Mouse (Mus musculus): ENCODE measurements at regions not wholly inside any gene's neighbourhood (a gene's known extent, or its start where the extent isn't known, plus 50 kb on each side); places are given as distances from the start of the nearest gene placed in this dataset.
A peak's percentile ranks its signal among the peaks of the same experiment; 100 is the strongest.

DNA sequence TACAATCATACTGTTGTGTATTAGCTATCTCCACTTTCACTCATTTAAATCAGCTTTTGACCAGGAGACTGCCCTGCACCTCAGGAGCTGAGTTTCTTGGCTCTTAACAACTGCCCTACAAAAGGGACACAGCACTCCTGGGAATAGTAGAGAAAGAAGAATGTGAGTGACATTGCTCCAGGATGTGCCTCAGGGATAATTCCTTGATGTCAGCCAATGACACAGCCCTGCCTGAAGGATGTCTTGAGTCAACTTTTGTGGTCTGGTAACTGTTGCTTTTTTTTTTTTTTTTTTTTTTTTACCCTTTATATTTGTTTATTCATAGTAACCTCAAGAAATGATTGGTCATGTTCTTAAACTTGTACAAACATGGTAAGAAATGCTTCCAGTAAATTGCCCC is 415.5 kb downstream of the Hdgfl1 start:
- no peaks in the 10 kb centered on the region for H3K36me3 ChIP-seq (ENCODE audit: insufficient read depth, low read length)
- H3K4me3 ChIP-seq (ENCODE audit: low read length): no peak overlapping the region
- no peaks in the 10 kb centered on the region for H3K4me1 ChIP-seq (ENCODE audit: insufficient read depth, low read length)
- H3K4me2 ChIP-seq (ENCODE audit: low read depth, low read length): no peak overlapping the region
- no peaks in the 10 kb centered on the region for H3K27me3 ChIP-seq (ENCODE audit: insufficient read depth, low read length)
- no peak overlapping the region for H3K27ac ChIP-seq
- H3K9me3 ChIP-seq (ENCODE audit: low read length): no peaks in the 10 kb centered on the region
- DNase-seq (ENCODE audit: low spot score) (no peak), ATAC-seq (no peak)
- H3K9ac ChIP-seq (replicated peaks; ENCODE audit: low read length): no peak overlapping the region
- TF ChIP-seq CTCF (IDR thresholded peaks at IDR 0.05; ENCODE audit: low read depth): no peak

DNA sequence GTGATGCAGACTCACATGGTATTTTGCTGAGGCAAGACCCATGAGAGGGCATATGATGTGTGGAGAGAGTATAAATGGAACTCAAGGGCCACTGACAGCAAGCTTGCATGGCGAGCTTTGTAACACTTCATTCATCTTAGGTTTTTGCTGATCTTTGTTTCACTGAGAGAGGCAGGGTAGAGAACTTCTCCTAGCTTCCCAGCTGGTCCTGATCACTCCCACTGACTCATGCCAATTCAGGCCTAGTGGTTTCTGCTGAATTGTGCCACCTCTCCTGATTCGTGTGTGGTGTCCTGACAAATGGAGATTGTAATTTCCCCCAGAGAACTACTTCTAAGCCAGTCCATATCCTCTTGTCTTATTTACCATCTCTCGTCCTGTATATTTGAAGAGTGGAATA is 419.5 kb downstream of the Hdgfl1 start:
- no peak overlapping the region for H3K9ac ChIP-seq (replicated peaks; ENCODE audit: low read length)
- no peaks in the 10 kb centered on the region for H3K9me3 ChIP-seq (ENCODE audit: low read length)
- DNase-seq (ENCODE audit: low spot score): no peak
- H3K36me3 ChIP-seq (ENCODE audit: insufficient read depth, low read length): no peaks in the 10 kb centered on the region
- 85% methylated on average over 3 of the region's 3 CpGs for WGBS
- H3K4me2 ChIP-seq (ENCODE audit: low read depth, low read length): no peak overlapping the region
- no peak overlapping the region for H3K27ac ChIP-seq
- H3K4me1 ChIP-seq (ENCODE audit: insufficient read depth, low read length): no peaks in the 10 kb centered on the region
- ATAC-seq: no peak
- no peak overlapping the region for H3K4me3 ChIP-seq (ENCODE audit: low read length)
- H3K27me3 ChIP-seq (ENCODE audit: insufficient read depth, low read length): no peaks in the 10 kb centered on the region
- TF ChIP-seq CTCF (IDR thresholded peaks at IDR 0.05; ENCODE audit: low read depth): no peak

DNA sequence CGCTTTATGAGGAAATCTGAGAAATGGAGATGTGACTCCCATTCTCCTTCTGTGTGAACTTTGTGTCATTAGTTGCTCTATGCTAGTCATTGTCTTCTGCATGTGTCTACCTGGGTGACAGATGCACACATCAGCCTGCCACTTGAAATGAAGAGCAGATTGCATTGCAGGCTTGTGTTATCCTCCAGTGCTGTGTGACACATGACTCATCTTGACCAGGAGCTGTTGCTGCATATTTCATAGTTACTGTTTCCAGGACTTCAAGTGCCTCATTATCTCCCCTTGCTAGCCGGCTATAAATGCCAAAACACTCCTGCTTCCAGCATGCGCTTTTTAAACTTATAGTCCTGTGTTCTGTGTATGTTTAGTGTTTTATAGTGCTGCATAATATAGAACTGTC is 431.2 kb downstream of the Hdgfl1 start:
- Histone ChIP-seq H3K27me3 (ENCODE audit: insufficient read depth, low read length) (no peaks in the 10 kb centered on the region), H3K36me3 (ENCODE audit: insufficient read depth, low read length) (no peaks in the 10 kb centered on the region), H3K27ac (no peak overlapping the region), H3K4me2 (ENCODE audit: low read depth, low read length) (no peak overlapping the region), H3K9me3 (ENCODE audit: low read length) (no peaks in the 10 kb centered on the region), H3K9ac (replicated peaks; ENCODE audit: low read length) (no peak overlapping the region), H3K4me3 (ENCODE audit: low read length) (no peak overlapping the region), H3K4me1 (ENCODE audit: insufficient read depth, low read length) (no peaks in the 10 kb centered on the region)
- 77% methylated on average over 3 of the region's 3 CpGs for WGBS
- no peak for TF ChIP-seq CTCF (IDR thresholded peaks at IDR 0.05; ENCODE audit: low read depth)
- DNase-seq (ENCODE audit: low spot score) (no peak), ATAC-seq (no peak)

DNA sequence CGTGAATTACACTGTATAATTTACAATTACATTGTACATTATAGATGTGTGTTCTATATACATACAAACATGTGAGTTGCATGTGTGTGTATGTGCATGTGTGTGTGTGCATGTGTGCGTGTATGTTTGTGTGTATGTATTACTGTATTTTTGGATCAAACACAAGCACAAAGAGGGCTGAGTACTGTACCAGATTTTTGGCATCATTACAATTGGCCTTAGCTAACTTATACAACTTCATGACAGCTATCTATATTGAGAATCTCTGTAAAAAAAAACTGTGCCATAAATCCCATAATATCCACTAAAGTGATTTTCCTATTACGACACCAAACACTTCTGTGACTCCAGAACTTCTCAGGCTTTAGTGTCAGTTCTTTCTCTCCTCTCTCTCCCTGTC is 444.9 kb downstream of the Hdgfl1 start:
- H3K36me3 ChIP-seq (ENCODE audit: insufficient read depth, low read length): no peaks in the 10 kb centered on the region

GRCm38 (mm10) chr13:26324633-26325032 is 445.3 kb downstream of the Hdgfl1 start:
- DNase-seq (ENCODE audit: low spot score) (no peak), ATAC-seq (no peak)
- no peaks in the 10 kb centered on the region for H3K9me3 ChIP-seq (ENCODE audit: low read length)
- WGBS: 74% methylated on average over 6 of the region's 6 CpGs
- no peaks in the 10 kb centered on the region for H3K27me3 ChIP-seq (ENCODE audit: insufficient read depth, low read length)
- H3K36me3 ChIP-seq (ENCODE audit: insufficient read depth, low read length): no peaks in the 10 kb centered on the region
- H3K4me1 ChIP-seq (ENCODE audit: insufficient read depth, low read length): no peaks in the 10 kb centered on the region
- no peak overlapping the region for H3K4me2 ChIP-seq (ENCODE audit: low read depth, low read length)
- no peak overlapping the region for H3K27ac ChIP-seq
- H3K4me3 ChIP-seq (ENCODE audit: low read length): no peak overlapping the region
- H3K9ac ChIP-seq (replicated peaks; ENCODE audit: low read length): no peak overlapping the region
- TF ChIP-seq CTCF (IDR thresholded peaks at IDR 0.05; ENCODE audit: low read depth): no peak

More for the DNA sequence above, 444.9 kb downstream of the Hdgfl1 start:
- ATAC-seq: no peak
- no peaks in the 10 kb centered on the region for H3K4me1 ChIP-seq (ENCODE audit: insufficient read depth, low read length)
- no peak overlapping the region for H3K27ac ChIP-seq
- WGBS: 85% methylated on average over 3 of the region's 3 CpGs
- H3K4me2 ChIP-seq (ENCODE audit: low read depth, low read length): no peak overlapping the region
- no peaks in the 10 kb centered on the region for H3K27me3 ChIP-seq (ENCODE audit: insufficient read depth, low read length)
- no peak overlapping the region for H3K4me3 ChIP-seq (ENCODE audit: low read length)
- DNase-seq (ENCODE audit: low spot score): no peak
- no peaks in the 10 kb centered on the region for H3K9me3 ChIP-seq (ENCODE audit: low read length)
- H3K9ac ChIP-seq (replicated peaks; ENCODE audit: low read length): no peak overlapping the region
- no peak for TF ChIP-seq CTCF (IDR thresholded peaks at IDR 0.05; ENCODE audit: low read depth)

- Histone ChIP-seq H3K27ac (no peak overlapping the region), H3K36me3 (ENCODE audit: insufficient read depth, low read length) (no peaks in the 10 kb centered on the region), H3K4me3 (ENCODE audit: low read length) (no peak overlapping the region), H3K4me2 (ENCODE audit: low read depth, low read length) (no peak overlapping the region), H3K9me3 (ENCODE audit: low read length) (no peaks in the 10 kb centered on the region), H3K9ac (replicated peaks; ENCODE audit: low read length) (no peak overlapping the region), H3K27me3 (ENCODE audit: insufficient read depth, low read length) (no peaks in the 10 kb centered on the region), H3K4me1 (ENCODE audit: insufficient read depth, low read length) (no peaks in the 10 kb centered on the region)
- no peak for TF ChIP-seq CTCF (IDR thresholded peaks at IDR 0.05; ENCODE audit: low read depth)
- ATAC-seq (no peak), DNase-seq (ENCODE audit: low spot score) (peak; percentile 25)
- WGBS: 70% methylated on average over 5 of the region's 5 CpGs
These were observed 451.4 kb downstream of the Hdgfl1 start for GRCm38 (mm10) chr13:26318557-26318956.

GRCm38 (mm10) chr13:26312246-26313010 is 457.5 kb downstream of the Hdgfl1 start:
- Histone ChIP-seq H3K4me1 (ENCODE audit: insufficient read depth, low read length) (no peaks in the 10 kb centered on the region), H3K9ac (replicated peaks; ENCODE audit: low read length) (no peak overlapping the region), H3K27me3 (ENCODE audit: insufficient read depth, low read length) (no peaks in the 10 kb centered on the region), H3K4me2 (ENCODE audit: low read depth, low read length) (no peak overlapping the region), H3K4me3 (ENCODE audit: low read length) (no peak overlapping the region), H3K9me3 (ENCODE audit: low read length) (no peaks in the 10 kb centered on the region), H3K27ac (no peak overlapping the region), H3K36me3 (ENCODE audit: insufficient read depth, low read length) (no peaks in the 10 kb centered on the region)
- DNase-seq (ENCODE audit: low spot score) (no peak), ATAC-seq (no peak)
- TF ChIP-seq CTCF (IDR thresholded peaks at IDR 0.05; ENCODE audit: low read depth): no peak
- WGBS: 56% methylated on average over 7 of the region's 7 CpGs
